Mouse (Mus musculus): ENCODE results near the gene Olfr907.

Gene Olfr907

DNA sequence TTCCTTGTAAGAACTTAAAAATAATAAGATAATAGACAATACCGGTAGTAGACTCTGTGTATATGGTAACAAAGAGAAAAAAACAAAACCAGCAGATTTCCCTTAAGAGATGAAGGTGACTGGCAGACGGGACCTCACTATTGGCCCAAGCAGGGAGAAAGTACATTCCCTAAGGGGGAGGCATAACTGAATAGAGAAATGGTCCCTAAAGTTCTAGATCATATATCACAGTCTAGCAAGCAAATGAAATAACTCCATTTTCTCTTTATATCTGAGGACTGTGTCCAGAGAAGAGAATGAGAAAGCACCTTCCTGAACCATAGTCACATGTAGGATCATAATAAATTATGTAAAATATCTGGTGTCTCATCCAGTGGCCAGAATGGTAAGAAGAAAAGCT is at the start of gene Olfr907:
TSS of gene Olfr907 (plus strand) at position 301 of the 400 bp plus-strand sequence.
- no peak for DNase-seq (ENCODE audit: low spot score in 2 of 2)

DNA sequence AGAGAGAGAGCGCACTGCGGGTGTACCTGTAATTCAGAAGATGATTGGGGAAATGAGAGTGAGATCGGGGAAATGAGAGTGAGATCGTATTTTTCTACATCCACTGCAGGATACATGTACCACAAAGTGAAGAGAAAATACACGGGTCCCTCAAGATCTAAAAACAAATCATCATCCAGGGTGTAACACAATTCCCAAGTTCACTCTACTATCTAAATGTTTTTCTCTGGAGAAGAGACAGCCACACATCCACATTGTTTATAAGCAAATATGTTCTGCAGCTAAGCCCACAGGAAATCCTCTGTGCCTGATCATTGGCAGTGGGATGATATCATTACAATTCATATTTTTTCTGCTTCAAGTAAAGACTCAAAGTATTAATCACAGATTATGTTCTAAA is 48.2 kb upstream of the Olfr907 start, which contains the start of gene Olfr902:
TSS of gene Olfr902 (plus strand) at position 301 of the 400 bp plus-strand sequence.
- DNase-seq (ENCODE audit: low spot score in 2 of 2): no peak

DNA sequence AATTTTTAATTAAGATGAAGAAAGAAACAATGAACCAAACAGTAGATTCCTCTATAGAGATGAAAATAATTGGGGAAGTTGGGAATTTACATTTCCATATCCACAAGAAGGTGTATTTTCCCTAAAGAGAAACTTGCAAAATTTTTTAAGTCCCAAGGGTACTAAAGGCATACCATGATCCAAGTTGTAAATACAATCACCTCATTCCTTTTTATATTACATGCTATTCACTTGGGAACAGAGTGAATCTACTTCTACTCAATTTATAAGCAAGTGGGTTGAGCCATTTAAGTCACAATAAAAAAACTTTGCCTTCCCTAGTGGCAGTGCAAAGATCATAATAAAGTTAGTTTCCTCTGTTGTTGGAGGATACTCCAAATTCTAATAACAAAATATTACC is 32.8 kb upstream of the Olfr907 start, which contains the start of gene Olfr904:
TSS of gene Olfr904 (plus strand) at position 301 of the 400 bp plus-strand sequence.
- no peak for DNase-seq (ENCODE audit: low spot score in 2 of 2)

DNA sequence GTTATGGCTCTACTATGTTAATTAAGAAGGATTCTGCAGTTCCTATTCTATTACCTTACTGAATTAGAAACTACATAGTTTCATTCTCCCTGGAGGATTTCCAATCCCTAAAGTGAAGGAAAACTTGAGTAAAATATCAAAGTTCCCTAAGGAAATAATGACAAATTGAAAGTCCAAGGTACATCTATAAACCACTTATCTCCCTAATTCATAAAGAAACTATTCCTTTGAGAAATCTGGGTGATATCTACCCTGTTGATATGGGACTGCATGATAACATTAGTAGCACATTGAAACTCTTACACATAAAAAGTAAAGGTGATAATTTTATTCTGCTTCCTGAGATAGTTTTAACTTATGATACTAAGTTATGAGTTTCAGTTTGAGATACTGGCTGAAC is 24.8 kb upstream of the Olfr907 start, which contains the start of gene Olfr905:
TSS of gene Olfr905 (plus strand) at position 301 of the 400 bp plus-strand sequence.
- DNase-seq (ENCODE audit: low spot score in 2 of 2): no peak

DNA sequence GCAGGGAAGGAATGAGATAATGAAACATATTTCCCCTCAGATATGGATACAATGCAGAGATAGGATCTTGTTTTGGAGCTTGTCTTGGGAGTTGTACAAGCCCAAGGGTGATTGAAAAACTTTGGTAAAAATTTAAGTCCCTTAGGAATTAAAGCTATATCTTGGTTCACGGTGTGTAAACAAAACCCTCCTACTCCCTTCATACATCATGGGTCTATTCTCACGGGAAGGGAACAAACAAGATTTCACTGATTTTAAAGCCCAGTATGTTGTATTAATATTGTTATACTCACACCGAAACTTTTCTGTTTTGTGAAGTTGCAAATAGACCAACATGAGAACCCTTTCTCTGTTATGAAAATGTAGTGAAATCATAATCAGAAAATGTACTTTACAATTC is 8.8 kb upstream of the Olfr907 start, which contains the start of gene Olfr906:
TSS of gene Olfr906 (plus strand) at position 301 of the 400 bp plus-strand sequence.
- DNase-seq (ENCODE audit: low spot score in 2 of 2): no peak

DNA sequence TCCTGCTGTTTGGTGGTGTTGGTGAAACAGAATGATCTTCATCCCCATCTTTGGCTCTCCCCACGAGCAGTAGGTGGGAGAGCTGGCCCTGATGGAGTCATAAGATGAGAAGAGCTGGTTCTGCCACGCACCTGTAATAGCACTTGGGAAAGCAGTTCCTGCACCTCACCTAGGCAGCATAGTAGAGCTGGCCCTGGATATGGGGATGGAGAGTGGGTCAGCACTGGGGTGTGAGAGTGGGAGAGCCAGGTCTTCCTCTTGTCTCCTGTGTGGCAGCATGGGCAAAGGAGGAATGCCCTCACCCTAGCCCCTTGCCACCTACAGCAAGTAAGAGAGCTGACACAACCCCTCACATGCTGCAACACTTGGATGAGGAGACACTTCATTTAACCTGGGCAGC is 16.8 kb downstream of the Olfr907 start:
- no peak for DNase-seq (ENCODE audit: low spot score in 2 of 2)

DNA sequence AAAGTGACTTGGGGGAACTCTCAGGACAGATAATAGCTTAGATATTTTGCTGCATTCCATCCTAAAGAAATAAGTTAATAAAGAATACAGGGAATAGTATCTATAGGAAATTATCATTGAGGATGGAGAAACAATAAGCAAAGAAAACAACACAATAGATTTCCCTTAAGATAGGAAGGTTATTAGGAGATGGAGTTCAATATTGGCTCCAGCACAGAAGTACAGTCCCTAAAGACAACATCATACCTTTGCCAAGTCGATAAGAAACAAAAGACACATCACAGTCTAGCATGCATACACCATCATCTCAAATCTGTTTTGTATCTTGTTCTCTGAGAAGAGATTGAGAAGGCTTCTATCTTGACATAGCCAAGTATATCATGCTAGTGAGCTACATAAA is 25.7 kb downstream of the Olfr907 start, which contains the start of gene Olfr911-ps1:
TSS of gene Olfr911-ps1 (plus strand) at position 301 of the 400 bp plus-strand sequence.
- no peak for DNase-seq (ENCODE audit: low spot score in 2 of 2)

DNA sequence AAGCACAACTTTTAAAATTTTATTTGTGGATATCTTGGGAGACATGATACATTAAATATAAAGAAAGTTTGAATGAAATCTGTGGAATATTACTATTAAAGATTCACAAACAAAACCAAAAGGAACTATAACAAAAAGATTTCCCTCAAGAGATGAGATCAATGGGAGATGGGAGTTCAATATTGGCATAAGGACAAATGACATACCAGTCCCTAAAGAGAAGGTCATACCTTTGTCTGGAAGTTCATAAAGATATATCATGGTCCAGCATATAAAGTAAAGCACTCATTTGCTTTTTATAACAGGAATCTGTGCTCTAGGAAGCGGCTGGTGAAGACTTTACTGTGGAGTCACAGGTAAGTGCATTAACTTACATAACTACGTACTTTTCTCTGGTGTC is 41.9 kb downstream of the Olfr907 start, which contains the start of gene Olfr910:
TSS of gene Olfr910 (plus strand) at position 301 of the 400 bp plus-strand sequence.
- DNase-seq (ENCODE audit: low spot score in 2 of 2): no peak
